Mouse (Mus musculus) hindbrain, embryonic 15.5 days (tissue): ENCODE measurements around the gene Cnpy2. TPM values are rescaled to one million over a fixed set of nuclear protein-coding genes. Genes with fewer than 3 reads are reported as not detected.
A peak's percentile ranks its signal among the peaks of the same experiment; 100 is the strongest.
"Not testable (repeated sequence)": the region's sequence is repeated elsewhere in the genome, so short reads cannot be mapped to it uniquely, and the experiment has no call there.

Experiments
- ATAC-seq: fragments of 200-750 bp; cut with Nextera tagmentation; 2 replicates; pipeline ENCODE4 v1.8.0; 2017; ENCODE audit warnings: low read depth, moderate number of reproducible peaks, moderate TSS enrichment; ENCODE audit not compliant: low FRiP score
- H3K27ac ChIP-seq: fragments of 300-500 bp; sonication (generic); replicated peaks from 2 replicates; pipeline ENCODE4 v1.5.1; 2015; ENCODE audit warnings: mild to moderate bottlenecking, inconsistent platforms
- H3K27me3 ChIP-seq: fragments of 300-500 bp; sonication (generic); 2 replicates; pipeline ENCODE4 v1.6.1; 2015; ENCODE audit warnings: control low read depth, inconsistent platforms
- H3K36me3 ChIP-seq: fragments of 300-500 bp; sonication (generic); 2 replicates; pipeline ENCODE4 v1.6.1; 2015; ENCODE audit warnings: control low read depth, inconsistent platforms
- H3K4me1 ChIP-seq: fragments of 300-500 bp; sonication (generic); replicated peaks from 2 replicates; pipeline ENCODE4 v1.6.1; 2015; ENCODE audit warnings: control low read depth, inconsistent platforms
- H3K4me2 ChIP-seq: fragments of 300-500 bp; sonication (generic); 2 replicates; pipeline ENCODE4 v1.6.1; 2015; ENCODE audit warnings: moderate library complexity, mild to moderate bottlenecking, inconsistent platforms
- H3K4me3 ChIP-seq: fragments of 300-500 bp; sonication (generic); 2 replicates; pipeline ENCODE4 v1.5.1; 2015; ENCODE audit warnings: mild to moderate bottlenecking, inconsistent platforms
- H3K9ac ChIP-seq: fragments of 300-500 bp; sonication (generic); 2 replicates; pipeline ENCODE4 v1.6.1; 2015; ENCODE audit warnings: inconsistent platforms
- H3K9me3 ChIP-seq: fragments of 300-500 bp; sonication (generic); 2 replicates; pipeline ENCODE4 v1.6.1; 2016; ENCODE audit warnings: control low read depth, inconsistent platforms
- WGBS: fragments of 180-500 bp; shearing (Covaris S2); methylation state at CpG from one replicate; pipeline ENCODE4 v1.1.7; 2015; 5-methylcytosine and 5-hydroxymethylcytosine counted together
- polyA plus RNA-seq: library from polyadenylated mRNA; unstranded; fragments of >200 nt; fragmentation: Nextera tagmentation; extraction: Ambion mirVana; gene quantifications from 2 replicates; pipeline ENCODE4 v1.2.1, GENCODE M21; 2015

The Cnpy2 gene
- polyA plus RNA-seq, result 188 and 205 TPM in 2 replicates

GRCm38 (mm10) chr10:128322141-128323108, at the start of gene Cnpy2:
Cnpy2 (plus strand) TSS chr10:128322459.
- H3K27ac ChIP-seq, result peak within 1 kb of the TSS; percentile 96
- WGBS, result under 1% methylated on average over 40 of the region's 40 CpGs
- H3K9ac ChIP-seq, result peak within 1 kb of the TSS; percentile 97
- H3K4me1 ChIP-seq, result peaks cover 21% of the 10 kb centered on the region
- H3K36me3 ChIP-seq, result peaks cover 56% of the 10 kb centered on the region
- no peaks in the 10 kb centered on the region for H3K9me3 ChIP-seq
- peak; percentile 97 for ATAC-seq
- peak within 1 kb of the TSS; percentile 70 for H3K4me2 ChIP-seq
- H3K27me3 ChIP-seq, result no peaks in the 10 kb centered on the region
- peak within 1 kb of the TSS; percentile 86 for H3K4me3 ChIP-seq

DNA sequence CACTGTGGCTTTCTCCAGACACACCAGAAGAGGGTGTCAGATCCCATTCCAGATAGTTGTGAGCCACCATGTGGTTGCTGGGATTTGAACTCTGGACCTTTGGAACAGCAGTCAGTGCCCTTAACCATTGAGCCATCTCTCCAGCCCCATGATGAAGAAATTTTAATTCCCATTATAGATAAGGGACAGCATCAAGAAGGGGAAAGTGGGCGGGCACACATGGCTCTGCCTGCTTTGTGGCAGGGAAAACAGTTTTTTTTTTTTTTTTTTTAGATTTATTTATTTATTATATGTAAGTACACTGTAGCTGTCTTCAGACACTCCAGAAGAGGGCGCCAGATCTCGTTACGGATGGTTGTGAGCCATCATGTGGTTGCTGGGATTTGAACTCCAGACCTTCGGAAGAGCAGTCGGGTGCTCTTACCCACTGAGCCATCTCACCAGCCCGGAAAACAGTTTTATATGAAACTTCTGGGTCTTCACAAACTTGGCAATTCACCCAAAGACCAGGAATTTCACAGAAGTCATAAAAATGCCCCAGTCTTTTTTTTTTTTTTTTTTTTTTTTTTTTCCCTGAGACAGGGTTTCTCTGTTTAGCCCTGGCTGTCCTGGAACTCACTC, 49.3 kb upstream of the Cnpy2 start:
- H3K4me2 ChIP-seq, H3K36me3 ChIP-seq, H3K9ac ChIP-seq, H3K9me3 ChIP-seq, H3K27ac ChIP-seq, H3K4me3 ChIP-seq, H3K4me1 ChIP-seq, H3K27me3 ChIP-seq, ATAC-seq: not testable (repeated sequence)
- WGBS, result 85% methylated on average over 7 of the region's 7 CpGs

DNA sequence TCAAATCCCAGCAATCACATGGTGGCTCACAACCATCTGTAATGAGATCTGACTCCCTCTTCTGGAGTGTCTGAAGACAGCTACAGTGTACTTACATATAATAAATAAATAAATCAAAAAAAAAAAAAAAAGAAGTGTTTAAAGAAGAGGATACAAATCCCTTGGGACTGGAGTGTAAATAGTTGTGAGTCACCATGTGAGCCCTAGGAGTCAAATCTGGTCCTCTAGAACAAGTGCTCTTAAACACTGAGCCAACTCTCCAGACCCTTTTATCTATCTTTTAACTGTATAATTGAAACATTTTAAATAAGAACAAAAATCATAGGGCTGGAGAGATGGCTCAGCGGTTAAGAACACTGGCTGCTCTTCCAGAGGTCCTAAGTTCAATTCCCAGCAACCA, 46.9 kb upstream of the Cnpy2 start:
- H3K27ac ChIP-seq, H3K9me3 ChIP-seq, H3K4me1 ChIP-seq, H3K27me3 ChIP-seq, H3K4me2 ChIP-seq, ATAC-seq, H3K9ac ChIP-seq, H3K4me3 ChIP-seq: not testable (repeated sequence)
- 96% methylated on average over 1 of the region's 1 CpGs for WGBS
- H3K36me3 ChIP-seq, result peaks cover 16% of the 10 kb centered on the region

DNA sequence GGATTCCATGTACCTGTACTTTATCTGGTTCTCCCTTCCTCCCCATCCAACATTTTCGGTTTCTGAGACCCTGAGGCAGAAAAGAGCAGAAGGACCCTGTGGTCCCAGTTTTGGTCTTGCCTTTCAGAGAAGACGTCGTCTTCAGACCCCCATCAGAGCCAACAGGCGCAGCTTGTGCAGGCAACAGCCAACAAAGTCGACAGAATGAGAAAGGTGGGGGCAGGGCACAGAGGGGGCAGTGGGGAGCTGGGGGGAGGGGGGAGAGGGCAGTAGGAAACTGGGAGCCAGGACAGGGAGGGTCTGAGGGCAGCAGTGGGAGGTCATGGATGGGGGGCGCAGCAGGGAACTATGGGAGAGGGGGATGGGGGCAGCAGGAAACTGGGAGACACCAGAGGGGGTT, 44.1 kb upstream of the Cnpy2 start:
- Histone ChIP-seq H3K36me3 (peaks cover 29% of the 10 kb centered on the region), H3K27me3 (no peaks in the 10 kb centered on the region), H3K4me3 (no peak overlapping the region), H3K4me2 (no peak overlapping the region), H3K9me3 (no peaks in the 10 kb centered on the region), H3K9ac (no peak overlapping the region), H3K27ac (no peak overlapping the region), H3K4me1 (no peaks in the 10 kb centered on the region)
- 57% methylated on average over 6 of the region's 6 CpGs for WGBS
- ATAC-seq, result no peak

DNA sequence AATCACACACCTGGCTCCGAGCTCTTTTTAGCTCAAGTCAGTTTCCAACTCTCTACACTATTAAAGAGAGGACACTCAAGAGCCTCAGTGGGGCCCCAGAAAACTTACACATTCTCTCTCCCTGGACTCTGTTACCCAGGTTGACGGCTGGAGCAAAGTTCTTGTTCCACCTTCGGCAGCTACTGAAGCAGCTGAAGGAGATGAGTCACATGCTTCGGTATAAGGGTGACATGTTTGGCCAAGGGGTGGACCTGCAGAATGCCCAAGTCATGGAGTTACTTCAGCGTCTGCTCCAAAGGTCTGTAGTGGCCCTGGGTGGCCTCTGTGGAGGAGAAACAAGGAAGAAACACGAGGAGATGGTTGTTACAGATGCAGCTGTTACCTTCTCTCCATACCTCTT, 41.3 kb upstream of the Cnpy2 start:
- no peak overlapping the region for H3K4me2 ChIP-seq
- peaks cover 50% of the 10 kb centered on the region for H3K36me3 ChIP-seq
- H3K27me3 ChIP-seq, result no peaks in the 10 kb centered on the region
- no peak for ATAC-seq
- H3K27ac ChIP-seq, result no peak overlapping the region
- H3K4me1 ChIP-seq, result no peaks in the 10 kb centered on the region
- H3K4me3 ChIP-seq, result no peak overlapping the region
- no peaks in the 10 kb centered on the region for H3K9me3 ChIP-seq
- no peak overlapping the region for H3K9ac ChIP-seq
- WGBS, result 94% methylated on average over 6 of the region's 6 CpGs

DNA sequence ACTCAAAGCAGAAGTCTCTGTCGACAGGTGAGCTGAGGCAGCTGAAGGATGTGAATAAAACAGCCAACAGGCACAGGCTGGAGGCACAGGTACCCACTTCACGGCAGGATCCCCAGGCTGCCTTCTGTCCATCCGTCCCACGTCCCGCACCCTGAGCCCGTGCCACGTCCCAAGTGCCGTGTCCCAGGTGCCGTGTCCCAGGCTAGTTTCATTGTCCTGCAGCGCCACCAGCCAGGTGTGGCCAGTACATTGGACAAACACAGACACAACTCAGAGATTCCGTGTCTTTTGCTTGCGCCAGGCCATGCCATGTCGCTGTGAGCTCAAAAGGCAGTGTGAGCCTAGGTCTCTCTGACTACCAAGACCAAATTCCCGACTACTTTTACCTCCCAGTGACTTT, 40.6 kb upstream of the Cnpy2 start:
- peaks cover 53% of the 10 kb centered on the region for H3K36me3 ChIP-seq
- no peaks in the 10 kb centered on the region for H3K4me1 ChIP-seq
- no peaks in the 10 kb centered on the region for H3K27me3 ChIP-seq
- no peak overlapping the region for H3K4me3 ChIP-seq
- no peak overlapping the region for H3K9ac ChIP-seq
- no peak for ATAC-seq
- H3K27ac ChIP-seq, result no peak overlapping the region
- no peak overlapping the region for H3K4me2 ChIP-seq
- no peaks in the 10 kb centered on the region for H3K9me3 ChIP-seq
- 96% methylated on average over 14 of the region's 14 CpGs for WGBS

DNA sequence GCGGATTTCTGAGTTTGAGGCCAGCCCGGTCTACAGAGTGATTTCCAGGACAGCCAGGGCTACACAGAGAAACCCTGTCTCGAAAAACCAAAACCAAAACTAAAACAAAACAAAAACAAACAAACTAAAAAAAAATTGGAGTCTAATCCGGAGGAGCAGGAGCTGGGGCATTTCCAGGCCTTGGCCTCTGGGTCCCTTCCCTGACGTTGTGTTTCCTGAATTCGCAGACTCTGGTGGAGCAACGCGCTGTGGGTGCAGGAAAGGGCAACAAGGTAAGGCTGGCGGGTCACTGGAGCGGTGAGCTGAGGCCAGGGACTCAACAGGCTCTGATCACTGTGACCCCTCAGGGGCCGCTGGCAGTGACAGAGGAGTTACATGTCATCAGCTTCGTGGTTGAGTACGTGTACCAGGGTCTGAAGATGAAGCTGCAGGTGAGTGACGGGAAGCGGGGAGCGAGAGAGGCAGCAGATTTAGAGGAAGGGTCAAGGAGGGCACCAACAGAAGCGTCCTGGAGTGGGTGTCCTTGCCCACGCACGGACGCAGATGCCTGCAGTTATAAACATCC, 39.3 kb upstream of the Cnpy2 start:
- no peak for ATAC-seq
- Histone ChIP-seq H3K27ac (no peak overlapping the region), H3K4me3 (no peak overlapping the region), H3K36me3 (peaks cover 48% of the 10 kb centered on the region), H3K9ac (no peak overlapping the region), H3K27me3 (no peaks in the 10 kb centered on the region), H3K9me3 (no peaks in the 10 kb centered on the region), H3K4me1 (no peaks in the 10 kb centered on the region), H3K4me2 (no peak overlapping the region)
- WGBS, result 88% methylated on average over 20 of the region's 20 CpGs

- Histone ChIP-seq H3K27ac (0 out of 2 replicates have a peak overlapping the region, but pooled peaks have one; percentile 42), H3K9me3 (no peaks in the 10 kb centered on the region), H3K4me2 (no peak overlapping the region), H3K27me3 (no peaks in the 10 kb centered on the region), H3K36me3 (peaks cover 44% of the 10 kb centered on the region), H3K4me1 (no peaks in the 10 kb centered on the region), H3K9ac (no peak overlapping the region), H3K4me3 (no peak overlapping the region)
- whole genome bisulfite sequencing, result 63% methylated on average over 31 of the region's 31 CpGs
- ATAC-seq, result peak; percentile 47; the same call in 1 of the 2 replicates
Observed at GRCm38 (mm10) chr10:128283604-128284579, 38.4 kb upstream of the Cnpy2 start.

- WGBS, result 86% methylated on average over 1 of the region's 1 CpGs
- H3K9ac ChIP-seq, H3K9me3 ChIP-seq, H3K27me3 ChIP-seq, H3K4me2 ChIP-seq, H3K4me1 ChIP-seq, H3K27ac ChIP-seq, H3K4me3 ChIP-seq, ATAC-seq: not testable (repeated sequence)
- H3K36me3 ChIP-seq, result peaks cover 30% of the 10 kb centered on the region
Observed at GRCm38 (mm10) chr10:128290594-128290993, 31.7 kb upstream of the Cnpy2 start.

GRCm38 (mm10) chr10:128296370-128297090, 25.7 kb upstream of the Cnpy2 start:
- no peak overlapping the region for H3K9ac ChIP-seq
- H3K4me1 ChIP-seq, result 0 out of 2 replicates have a peak, but pooled peaks cover 4% of the 10 kb centered on the region
- H3K27me3 ChIP-seq, result no peaks in the 10 kb centered on the region
- peak overlapping the region; percentile 13; the same call in 1 of the 2 replicates for H3K27ac ChIP-seq
- 57% methylated on average over 13 of the region's 13 CpGs for WGBS
- H3K4me2 ChIP-seq, result no peak overlapping the region
- no peak for ATAC-seq
- H3K36me3 ChIP-seq, result peaks cover 11% of the 10 kb centered on the region
- no peak overlapping the region for H3K4me3 ChIP-seq
- H3K9me3 ChIP-seq, result no peaks in the 10 kb centered on the region

GRCm38 (mm10) chr10:128297221-128297620, 25.0 kb upstream of the Cnpy2 start:
- ATAC-seq, result no peak
- Histone ChIP-seq H3K4me3 (no peak overlapping the region), H3K27ac (no peak overlapping the region), H3K4me2 (no peak overlapping the region), H3K9me3 (no peaks in the 10 kb centered on the region), H3K9ac (no peak overlapping the region), H3K36me3 (peaks cover 7% of the 10 kb centered on the region; the same call in 1 of the 2 replicates), H3K4me1 (peaks cover 6% of the 10 kb centered on the region), H3K27me3 (no peaks in the 10 kb centered on the region)
- WGBS, result 64% methylated on average over 4 of the region's 4 CpGs
